Mouse (Mus musculus) urinary bladder, postnatal 25 days (tissue): ENCODE results near the gene Rsf1.
A peak's percentile ranks its signal among the peaks of the same experiment; 100 is the strongest.

Source experiments
- DNase-seq: peaks from one replicate; pipeline ENCODE4 v3.0.0; 2022; ENCODE audit warnings: low spot score

The Rsf1 gene

GRCm38 (mm10) chr7:97579067-97579975 lies at the start of gene Rsf1, which contains the start of gene Aamdc:
Gene Rsf1 (plus strand): TSS chr7:97579889.
Gene Aamdc (minus strand): TSS chr7:97579497.
- DNase-seq: peak; percentile 87

- no peak for DNase-seq
Observed at GRCm38 (mm10) chr7:97535531-97535930, 44.2 kb upstream of the Rsf1 start.

- no peak for DNase-seq
Observed at GRCm38 (mm10) chr7:97536571-97536970, 43.1 kb upstream of the Rsf1 start.

GRCm38 (mm10) chr7:97546462-97546861 lies 33.2 kb upstream of the Rsf1 start:
- no peak for DNase-seq

- no peak for DNase-seq
Observed at GRCm38 (mm10) chr7:97549301-97549700, 30.4 kb upstream of the Rsf1 start.

GRCm38 (mm10) chr7:97550673-97551072 lies 29.0 kb upstream of the Rsf1 start:
- no peak for DNase-seq

GRCm38 (mm10) chr7:97563576-97563975 lies 16.1 kb upstream of the Rsf1 start:
- DNase-seq: no peak

- DNase-seq: no peak
Observed at GRCm38 (mm10) chr7:97569372-97569771, 10.3 kb upstream of the Rsf1 start.

- no peak for DNase-seq
Observed at GRCm38 (mm10) chr7:97570389-97570788, 9.3 kb upstream of the Rsf1 start.

- peak; percentile 17 for DNase-seq
Observed at GRCm38 (mm10) chr7:97578361-97579066, 1.2 kb upstream of the Rsf1 start.

GRCm38 (mm10) chr7:97579976-97580842 lies 520 bp downstream of the Rsf1 start:
- DNase-seq: peak; percentile 35

- peak; percentile 67 for DNase-seq
Observed at GRCm38 (mm10) chr7:97580843-97581214, 1.1 kb downstream of the Rsf1 start.

GRCm38 (mm10) chr7:97588506-97588905 lies 8.8 kb downstream of the Rsf1 start:
- no peak for DNase-seq

GRCm38 (mm10) chr7:97590488-97590887 lies 10.8 kb downstream of the Rsf1 start:
- no peak for DNase-seq

- DNase-seq: no peak
Observed at GRCm38 (mm10) chr7:97591336-97591735, 11.6 kb downstream of the Rsf1 start.

- DNase-seq: no peak
Observed at GRCm38 (mm10) chr7:97592396-97592795, 12.7 kb downstream of the Rsf1 start.

GRCm38 (mm10) chr7:97593535-97593934 lies 13.8 kb downstream of the Rsf1 start:
- DNase-seq: no peak

GRCm38 (mm10) chr7:97598548-97598947 lies 18.9 kb downstream of the Rsf1 start:
- DNase-seq: no peak

- DNase-seq: no peak
Observed at GRCm38 (mm10) chr7:97621346-97621745, 41.7 kb downstream of the Rsf1 start.

GRCm38 (mm10) chr7:97622676-97623075 lies 43.0 kb downstream of the Rsf1 start:
- DNase-seq: no peak

- DNase-seq: no peak
Observed at GRCm38 (mm10) chr7:97623402-97623801, 43.7 kb downstream of the Rsf1 start.

GRCm38 (mm10) chr7:97629351-97629750 lies 49.7 kb downstream of the Rsf1 start:
- no peak for DNase-seq
